18 mouse cellular contexts compared by ENCODE assay signal in genomic region chr2:60204162-60204561, GRCm38 (mm10). TPM values are rescaled to one million over a fixed set of nuclear protein-coding genes. Genes with fewer than 3 reads are reported as not detected.
DNase-seq lines count a peak whose midpoint lies in the region; ATAC-seq and TF ChIP-seq lines count a peak whose summit lies in the region.
"Had no signal": no experiment of that assay in that cellular context is flagged by ENCODE, and none has a peak within 500 bp of the region (broad histone marks: within the 10 kb centered on the region; RNA-seq: fewer than 3 reads in every experiment).

No protein-coding gene starts in this region.

- peak overlapping the region; percentile 34; the same call in 1 of the 2 replicates for H3K27ac ChIP-seq in liver, embryonic 13.5 days
- H3K27ac ChIP-seq in small intestine, adult 2 months (ENCODE audit: insufficient read depth, low read depth, low read length), result peak overlapping the region; percentile 76
- H3K27ac ChIP-seq: embryonic facial prominence, embryonic 10.5 days; forebrain, embryonic 13.5 days; midbrain, embryonic 10.5 days; neural tube, embryonic 15.5 days had no signal

- H3K9ac ChIP-seq in liver, embryonic 13.5 days, result no peak overlapping the region
- H3K9ac ChIP-seq: forebrain, embryonic 13.5 days; neural tube, embryonic 15.5 days had no signal

- peak; percentile 55 for ATAC-seq in G1E (ENCODE audit: extremely low read depth, insufficient number of reproducible peaks, low FRiP score, poor library complexity, severe bottlenecking)
- ATAC-seq in common myeloid progenitor, adult 5-6 weeks (replicated peaks; ENCODE audit: low read depth, poor library complexity, severe bottlenecking), result peak; percentile 52
- ATAC-seq in liver, embryonic 13.5 days (ENCODE audit: low read depth), result peak; percentile 50
- ATAC-seq: forebrain, embryonic 13.5 days; lung, postnatal 0 days had no signal

- peaks cover 30% of the 10 kb centered on the region for H3K4me1 ChIP-seq in G1E (ENCODE audit: insufficient read depth, low read depth, low read length)
- peaks cover 37% of the 10 kb centered on the region for H3K4me1 ChIP-seq in liver, embryonic 13.5 days (replicated peaks)
- H3K4me1 ChIP-seq in small intestine, adult 2 months (ENCODE audit: control insufficient read depth, insufficient read depth, insufficient read length, low read length), result peaks cover 16% of the 10 kb centered on the region; the same call in 1 of the 2 replicates

- WGBS in liver, embryonic 13.5 days (ENCODE audit: insufficient replicate concordance), result 34% methylated on average over 6 of the region's 6 CpGs
- WGBS in small intestine, adult 2 months, result 32% methylated on average over 6 of the region's 6 CpGs

- no peak overlapping the region for H3K4me3 ChIP-seq in G1E (ENCODE audit: low read depth, low read length)
- H3K4me3 ChIP-seq in liver, embryonic 13.5 days (replicated peaks), result no peak overlapping the region
- no peak overlapping the region for H3K4me3 ChIP-seq in small intestine, adult 2 months (ENCODE audit: low read depth, low read length)
- H3K4me3 ChIP-seq: embryonic facial prominence, embryonic 10.5 days; forebrain, embryonic 13.5 days; midbrain, embryonic 10.5 days; neural tube, embryonic 15.5 days had no signal

- H3K9me3 ChIP-seq in G1E (replicated peaks), result no peaks in the 10 kb centered on the region
- no peaks in the 10 kb centered on the region for H3K9me3 ChIP-seq in liver, embryonic 13.5 days (replicated peaks)
- H3K9me3 ChIP-seq: embryonic facial prominence, embryonic 10.5 days; forebrain, embryonic 13.5 days; midbrain, embryonic 10.5 days; neural tube, embryonic 15.5 days had no signal

- no peak overlapping the region for H3K4me2 ChIP-seq in liver, embryonic 13.5 days
- H3K4me2 ChIP-seq: forebrain, embryonic 13.5 days; neural tube, embryonic 15.5 days had no signal

- no peak for TF ChIP-seq POLR2A in small intestine, adult 2 months (IDR thresholded peaks at IDR 0.05; ENCODE audit: low read depth, low read length)

- H3K27me3 ChIP-seq in G1E (ENCODE audit: insufficient read depth, low read length), result no peaks in the 10 kb centered on the region
- H3K27me3 ChIP-seq in liver, embryonic 13.5 days, result no peaks in the 10 kb centered on the region
- no peaks in the 10 kb centered on the region for H3K27me3 ChIP-seq in small intestine, adult 2 months (ENCODE audit: control insufficient read depth, insufficient read depth, low read length)
- H3K27me3 ChIP-seq: forebrain, embryonic 13.5 days had no signal

- H3K36me3 ChIP-seq in G1E (replicated peaks), result peaks cover 35% of the 10 kb centered on the region
- peaks cover 22% of the 10 kb centered on the region for H3K36me3 ChIP-seq in liver, embryonic 13.5 days
- 0 out of 2 replicates have a peak, but pooled peaks cover 2% of the 10 kb centered on the region for H3K36me3 ChIP-seq in small intestine, adult 2 months (ENCODE audit: control insufficient read depth, insufficient read depth, low read length)

- no peak for DNase-seq in G1E (ENCODE audit: low spot score)
- DNase-seq in liver, embryonic 13.5 days, result no peak
- no peak for DNase-seq in thymus, postnatal 14 days
- DNase-seq in embryo, embryonic 11 days, result no peak
- no peak for DNase-seq in testis, postnatal 14 days (ENCODE audit: low spot score)
- DNase-seq: cerebellum, postnatal 25 days; gastrocnemius, postnatal 36 days; heart, postnatal 4 days; layer of hippocampus, postnatal 36 days; retina, postnatal 1 day; thymus, postnatal 4 days had no signal

- no peak for TF ChIP-seq CTCF in G1E (IDR thresholded peaks at IDR 0.05; ENCODE audit: low read depth, low read length)
- TF ChIP-seq CTCF in small intestine, adult 2 months (IDR thresholded peaks at IDR 0.05; ENCODE audit: extremely low read depth, insufficient read length, insufficient replicate concordance, low read depth, low read length), result no peak

RNA-seq across cellular contexts. Expression of gene Baz2b, which starts 5.5 kb away (rescaled TPM):
- total RNA-seq in G1E (2014; fragmentation: Nextera tagmentation), result 99.7 and 104 TPM in 2 replicates
- 53.8 and 66.5 TPM in 2 replicates for total RNA-seq in G1E (2017)
- 11.8 and 13.2 TPM in 2 replicates for polyA plus RNA-seq in G1E (2012)
- 124 and 143 TPM in 2 replicates for total RNA-seq in common myeloid progenitor, adult 5-6 weeks (2017)
- 14.4 and 16.5 TPM in 2 replicates for polyA plus RNA-seq in liver, embryonic 13.5 days (2015; fragmentation: Nextera tagmentation; extraction: Ambion mirVana)
- 4.0 and 9.9 TPM in 2 replicates for polyA plus RNA-seq in small intestine, adult 2 months (2012; rRNA removed)

RNA-seq across cellular contexts. Expression of gene March7, which starts 5.5 kb away (rescaled TPM):
- total RNA-seq in G1E (2014; fragmentation: Nextera tagmentation), result 172 and 186 TPM in 2 replicates
- total RNA-seq in G1E (2017), result 126 and 140 TPM in 2 replicates
- 3.6 and 5.6 TPM in 2 replicates for polyA plus RNA-seq in G1E (2012)
- 92.8 and 139 TPM in 2 replicates for total RNA-seq in common myeloid progenitor, adult 5-6 weeks (2017)
- polyA plus RNA-seq in liver, embryonic 13.5 days (2015; fragmentation: Nextera tagmentation; extraction: Ambion mirVana), result 23.4 and 24.9 TPM in 2 replicates
- polyA plus RNA-seq in small intestine, adult 2 months (2012; rRNA removed), result 2.1 and 4.4 TPM in 2 replicates
